Mouse (Mus musculus): ENCODE measurements around the gene 1700061G19Rik. TPM values are rescaled to one million over a fixed set of nuclear protein-coding genes. Genes with fewer than 3 reads are reported as not detected.

1700061G19Rik gene
- polyA plus RNA-seq, 1 experiment from 2014 or later = 0.26 TPM

DNA sequence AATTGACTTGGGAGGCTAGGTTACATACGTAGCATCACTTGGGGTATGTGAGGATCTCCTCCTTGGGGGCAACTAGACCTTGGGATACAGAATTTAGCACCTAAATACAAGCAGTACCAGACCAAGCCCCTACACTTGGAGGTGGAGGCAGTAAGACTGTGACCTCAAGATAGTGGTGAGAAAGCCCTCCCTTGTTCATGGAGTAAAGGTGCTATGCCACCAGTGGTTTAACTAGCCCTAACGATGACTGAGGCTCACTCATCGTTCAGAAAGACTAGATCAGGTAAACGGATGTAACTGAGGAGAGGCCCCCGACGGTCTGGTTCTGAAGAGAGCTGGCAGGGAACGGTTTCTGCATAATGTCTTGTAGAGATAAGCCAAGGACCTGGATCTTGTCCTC lies 61.5 kb downstream of the 1700061G19Rik start:
- no peak overlapping the region for H3K4me3 ChIP-seq (ENCODE audit: low read depth, low read length)
- H3K27ac ChIP-seq (ENCODE audit: low read depth, low read length) = no peak overlapping the region
- H3K4me2 ChIP-seq (replicated peaks; ENCODE audit: low read depth, low read length) = no peak overlapping the region
- peaks cover 5% of the 10 kb centered on the region; the same call in 1 of the 2 replicates for H3K4me1 ChIP-seq (replicated peaks; ENCODE audit: control insufficient read depth, insufficient read depth, low read length)
- DNase-seq (ENCODE audit: low spot score) = no peak
- WGBS = 93% methylated on average over 7 of the region's 7 CpGs
- no peaks in the 10 kb centered on the region for H3K9me3 ChIP-seq (ENCODE audit: control insufficient read depth, low read length)
- no peaks in the 10 kb centered on the region for H3K36me3 ChIP-seq (ENCODE audit: control insufficient read depth, insufficient read depth, low read length)
- H3K27me3 ChIP-seq (ENCODE audit: control insufficient read depth, insufficient read depth, low read length) = no peaks in the 10 kb centered on the region
- H3K9ac ChIP-seq (ENCODE audit: low read depth, low read length) = no peak overlapping the region
- no peak for ATAC-seq (ENCODE audit: low FRiP score)

Other genes with a start within 250 kb of the 1700061G19Rik start
- 43.7 and 45.4 TPM in 2 replicates for gene Lonp1, start 248.6 kb upstream of the 1700061G19Rik start, polyA plus RNA-seq (2014; fragmentation: Nextera tagmentation; extraction: Ambion mirVana)
- gene Catsperd, start 247.3 kb upstream of the 1700061G19Rik start, polyA plus RNA-seq (2014; fragmentation: Nextera tagmentation; extraction: Ambion mirVana) = 0.56 and 0.86 TPM in 2 replicates
- 94.2 and 104 TPM in 2 replicates for gene Ranbp3, start 202.2 kb upstream of the 1700061G19Rik start, polyA plus RNA-seq (2014; fragmentation: Nextera tagmentation; extraction: Ambion mirVana)
- gene Ndufa11, start 157.7 kb upstream of the 1700061G19Rik start, polyA plus RNA-seq (2014; fragmentation: Nextera tagmentation; extraction: Ambion mirVana) = 363 and 381 TPM in 2 replicates
- 15.6 and 18.1 TPM in 2 replicates for gene Vmac, start 157.5 kb upstream of the 1700061G19Rik start, polyA plus RNA-seq (2014; fragmentation: Nextera tagmentation; extraction: Ambion mirVana)
- 4.4 and 4.6 TPM in 2 replicates for gene Nrtn, start 117.9 kb upstream of the 1700061G19Rik start, polyA plus RNA-seq (2014; fragmentation: Nextera tagmentation; extraction: Ambion mirVana)
- gene Dus3l, start 110.7 kb upstream of the 1700061G19Rik start, polyA plus RNA-seq (2014; fragmentation: Nextera tagmentation; extraction: Ambion mirVana) = 30.3 and 35.4 TPM in 2 replicates
- gene Prr22, start 105.2 kb upstream of the 1700061G19Rik start, polyA plus RNA-seq (2014; fragmentation: Nextera tagmentation; extraction: Ambion mirVana) = 0.49 and 0.71 TPM in 2 replicates
- 6.4 and 6.7 TPM in 2 replicates for gene Rfx2, start 44.5 kb upstream of the 1700061G19Rik start, polyA plus RNA-seq (2014; fragmentation: Nextera tagmentation; extraction: Ambion mirVana)
- gene Acsbg2, start 1.0 kb upstream of the 1700061G19Rik start, polyA plus RNA-seq (2014; fragmentation: Nextera tagmentation; extraction: Ambion mirVana) = not detected in 2 replicates
- gene Mllt1, start 59.9 kb downstream of the 1700061G19Rik start, polyA plus RNA-seq (2014; fragmentation: Nextera tagmentation; extraction: Ambion mirVana) = 26.0 and 32.2 TPM in 2 replicates
- gene Acer1, start 106.6 kb downstream of the 1700061G19Rik start, polyA plus RNA-seq (2014; fragmentation: Nextera tagmentation; extraction: Ambion mirVana) = not detected in 2 replicates
- gene Clpp, start 114.8 kb downstream of the 1700061G19Rik start, polyA plus RNA-seq (2014; fragmentation: Nextera tagmentation; extraction: Ambion mirVana) = 146 and 152 TPM in 2 replicates
- 32.4 and 33.0 TPM in 2 replicates for gene Alkbh7, start 121.9 kb downstream of the 1700061G19Rik start, polyA plus RNA-seq (2014; fragmentation: Nextera tagmentation; extraction: Ambion mirVana)
- gene Pspn, start 124.5 kb downstream of the 1700061G19Rik start, polyA plus RNA-seq (2014; fragmentation: Nextera tagmentation; extraction: Ambion mirVana) = 0.36 TPM in 1 of 2 replicates, not detected in the other
- gene Gtf2f1, start 135.8 kb downstream of the 1700061G19Rik start, polyA plus RNA-seq (2014; fragmentation: Nextera tagmentation; extraction: Ambion mirVana) = 65.6 and 76.7 TPM in 2 replicates
- gene Gm17949, start 136.0 kb downstream of the 1700061G19Rik start, polyA plus RNA-seq (2014; fragmentation: Nextera tagmentation; extraction: Ambion mirVana) = 0.33 TPM in 1 of 2 replicates, not detected in the other
- 40.3 and 42.7 TPM in 2 replicates for gene Khsrp, start 156.0 kb downstream of the 1700061G19Rik start, polyA plus RNA-seq (2014; fragmentation: Nextera tagmentation; extraction: Ambion mirVana)
- not detected in 2 replicates for gene Slc25a41, start 166.2 kb downstream of the 1700061G19Rik start, polyA plus RNA-seq (2014; fragmentation: Nextera tagmentation; extraction: Ambion mirVana)
- gene Crb3, start 183.6 kb downstream of the 1700061G19Rik start, polyA plus RNA-seq (2014; fragmentation: Nextera tagmentation; extraction: Ambion mirVana) = 2.1 and 3.6 TPM in 2 replicates
- gene Slc25a23, start 184.4 kb downstream of the 1700061G19Rik start, polyA plus RNA-seq (2014; fragmentation: Nextera tagmentation; extraction: Ambion mirVana) = 14.1 and 16.0 TPM in 2 replicates
- gene Dennd1c, start 203.0 kb downstream of the 1700061G19Rik start, polyA plus RNA-seq (2014; fragmentation: Nextera tagmentation; extraction: Ambion mirVana) = 2.9 and 3.8 TPM in 2 replicates
- gene Tubb4a, start 212.3 kb downstream of the 1700061G19Rik start, polyA plus RNA-seq (2014; fragmentation: Nextera tagmentation; extraction: Ambion mirVana) = 165 and 191 TPM in 2 replicates
- 6.3 and 7.6 TPM in 2 replicates for gene Tnfsf9, start 229.8 kb downstream of the 1700061G19Rik start, polyA plus RNA-seq (2014; fragmentation: Nextera tagmentation; extraction: Ambion mirVana)

Data from hindbrain, embryonic 11.5 days (tissue).